Mouse (Mus musculus) heart, embryonic 14.5 days (tissue): ENCODE results near the gene Pi4ka. TPM values are rescaled to one million over a fixed set of nuclear protein-coding genes. Genes with fewer than 3 reads are reported as not detected.

Experiments used
- ATAC-seq: fragments of 200-750 bp; cut with Nextera tagmentation; 2 replicates; pipeline ENCODE4 v1.8.0; 2017; ENCODE audit warnings: low read depth, moderate TSS enrichment; ENCODE audit not compliant: insufficient number of reproducible peaks, insufficient read depth, low FRiP score
- H3K27ac ChIP-seq, 2 experiments: fragments of 200-500 bp in 1 of 2; fragments of 300-500 bp in 1 of 2; sonication (generic) in 1 of 2; replicated peaks in 1 of 2; 2 replicates each; pipeline ENCODE4 v1.5.1; 2012 to 2014; ENCODE audit warnings: low read depth in 2 of 2, low read length in 2 of 2, control low read depth in 1 of 2, mild to moderate bottlenecking in 1 of 2, mixed read lengths in 1 of 2; ENCODE audit not compliant: control insufficient read depth in 1 of 2, insufficient read depth in 1 of 2
- H3K27me3 ChIP-seq: fragments of 300-500 bp; sonication (generic); 2 replicates; pipeline ENCODE4 v1.6.1; 2014; ENCODE audit warnings: mild to moderate bottlenecking, low read length, control low read depth; ENCODE audit not compliant: control insufficient read depth, insufficient read depth
- H3K36me3 ChIP-seq: fragments of 300-500 bp; sonication (generic); 2 replicates; pipeline ENCODE4 v1.6.1; 2014; ENCODE audit warnings: mild to moderate bottlenecking, control low read depth, low read length, mixed read lengths; ENCODE audit not compliant: control insufficient read depth, insufficient read depth
- H3K4me1 ChIP-seq, 2 experiments: fragments of 200-500 bp in 1 of 2; fragments of 300-500 bp in 1 of 2; sonication (generic) in 1 of 2; 2 replicates each; pipeline ENCODE4 v1.6.1; 2012 to 2014; ENCODE audit warnings: low read length in 2 of 2, control low read depth in 1 of 2, mixed read lengths in 1 of 2; ENCODE audit not compliant: control insufficient read depth in 2 of 2, insufficient read depth in 2 of 2
- H3K4me2 ChIP-seq: fragments of 300-500 bp; sonication (generic); 2 replicates; pipeline ENCODE4 v1.6.1; 2014; ENCODE audit warnings: mild to moderate bottlenecking, low read length
- H3K4me3 ChIP-seq, 2 experiments: fragments of 200-500 bp in 1 of 2; fragments of 300-500 bp in 1 of 2; sonication (generic) in 1 of 2; 2 replicates each; pipeline ENCODE4 v1.5.1; 2012 to 2014; ENCODE audit warnings: low read length in 2 of 2, mild to moderate bottlenecking in 2 of 2, control low read depth in 1 of 2, low read depth in 1 of 2, moderate library complexity in 1 of 2; ENCODE audit not compliant: control insufficient read depth in 1 of 2, insufficient read depth in 1 of 2
- H3K9ac ChIP-seq: fragments of 300-500 bp; sonication (generic); 2 replicates; pipeline ENCODE4 v1.6.1; 2014; ENCODE audit warnings: mild to moderate bottlenecking, low read length
- H3K9me3 ChIP-seq: fragments of 300-500 bp; sonication (generic); 2 replicates; pipeline ENCODE4 v1.6.1; 2016; ENCODE audit warnings: low read length, control low read depth; ENCODE audit not compliant: control insufficient read depth
- WGBS: fragments of 180-500 bp; shearing (Covaris S2); extraction: QIAGEN DNeasy Blood & Tissue Kit; methylation state at CpG from one replicate; pipeline ENCODE4 v1.1.7; 2014; 5-methylcytosine and 5-hydroxymethylcytosine counted together
- polyA plus RNA-seq: library from polyadenylated mRNA; unstranded; fragments of >200 nt; fragmentation: Nextera tagmentation; extraction: Ambion mirVana; gene quantifications from 2 replicates; pipeline ENCODE4 v1.2.1, GENCODE M21; 2014

Pi4ka gene
- polyA plus RNA-seq, 1 experiment from 2014 or later, result 40.5 TPM

DNA sequence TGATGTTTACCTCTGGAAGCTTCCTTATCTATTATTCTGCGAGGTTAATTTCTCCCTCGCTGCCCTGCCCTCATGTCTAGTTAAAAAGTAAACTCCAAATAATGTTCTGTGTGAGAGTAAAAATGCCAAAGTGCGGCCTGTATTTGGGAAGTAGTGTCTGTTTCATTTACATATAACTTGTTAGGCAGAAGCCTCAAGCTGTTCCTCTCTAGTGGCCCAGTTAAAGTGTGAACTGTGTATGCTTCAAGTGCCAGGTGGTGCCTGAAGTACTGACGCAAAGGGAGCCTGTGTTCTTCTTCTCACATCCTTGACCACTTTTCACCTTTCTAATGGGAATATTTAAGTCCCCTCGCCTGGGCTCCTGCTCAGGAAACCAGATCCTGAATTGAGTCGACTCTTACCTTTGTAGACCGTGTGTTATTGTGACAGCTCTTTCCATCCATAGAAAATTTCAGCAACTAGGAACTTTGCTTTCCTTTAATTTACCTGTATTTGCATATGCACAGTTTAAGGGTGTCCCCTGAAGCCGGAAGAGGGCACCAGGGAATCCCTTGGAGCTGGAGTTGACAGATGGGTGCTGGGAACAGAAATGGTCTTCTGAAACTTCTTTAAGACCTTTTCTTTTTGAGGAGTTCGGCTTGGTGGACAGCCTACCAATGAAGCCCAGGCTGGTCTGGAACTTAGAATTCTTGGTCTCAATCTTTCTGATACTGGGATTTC, 558 bp upstream of the Pi4ka start:
- 30% methylated on average over 9 of the region's 9 CpGs for WGBS
- no peaks in the 10 kb centered on the region for H3K9me3 ChIP-seq

DNA sequence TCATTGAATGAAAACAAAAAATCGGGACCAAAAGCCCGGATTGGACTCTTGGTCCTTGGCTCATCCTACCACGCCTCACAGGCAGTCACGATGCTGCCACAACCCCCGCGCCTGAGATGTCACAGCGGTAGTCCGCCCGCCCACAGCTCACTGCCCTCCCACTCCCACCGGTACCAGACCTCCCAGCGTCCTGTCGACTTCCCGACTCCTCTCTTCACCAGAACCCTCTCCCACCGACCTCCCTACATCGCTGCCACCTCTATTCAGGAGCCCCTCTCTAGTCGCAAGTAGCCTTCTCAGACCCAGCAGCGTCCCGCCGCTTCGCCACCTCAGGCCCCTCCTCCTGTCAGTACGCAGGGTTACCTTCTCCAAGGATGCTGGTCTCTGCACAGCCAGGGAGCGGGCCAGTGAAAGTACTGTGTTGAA, 830 bp downstream of the Pi4ka start:
- peaks cover 6% of the 10 kb centered on the region for H3K36me3 ChIP-seq

More for the DNA sequence above, 558 bp upstream of the Pi4ka start:
- ATAC-seq, result no peak
- Histone ChIP-seq H3K4me2 (peak overlapping the region; percentile 81), H3K9ac (peak overlapping the region; percentile 84), H3K4me3 (peak overlapping the region; percentile 62 to 68), H3K27ac (no peak overlapping the region), H3K27me3 (no peaks in the 10 kb centered on the region), H3K4me1 (peaks cover 8 to 19% of the 10 kb centered on the region in 2 experiments), H3K36me3 (peaks cover 6% of the 10 kb centered on the region)

DNA sequence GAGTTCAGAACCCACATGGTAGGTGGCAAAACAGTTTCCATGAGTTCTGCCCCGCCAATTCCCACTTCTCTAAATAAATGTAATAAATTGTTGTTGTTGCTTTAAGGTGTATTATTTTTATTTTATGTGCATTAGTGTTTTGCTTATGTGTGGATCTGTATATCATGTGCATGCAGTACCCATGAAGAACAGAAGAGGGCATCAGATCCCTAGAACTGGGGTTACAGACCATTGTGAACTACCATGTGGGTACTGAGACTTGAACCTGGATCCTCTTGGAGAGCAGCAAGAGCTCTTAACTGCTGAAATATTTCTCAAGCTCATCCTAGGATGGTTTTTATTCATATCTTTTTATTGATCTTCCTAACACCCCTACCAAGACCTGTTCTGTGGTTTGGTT, 3.3 kb downstream of the Pi4ka start:
- ATAC-seq, result no peak
- H3K9ac ChIP-seq, result no peak overlapping the region
- 70% methylated on average over 1 of the region's 1 CpGs for WGBS
- no peaks in the 10 kb centered on the region for H3K27me3 ChIP-seq
- H3K9me3 ChIP-seq, result no peaks in the 10 kb centered on the region
- no peak overlapping the region for H3K27ac ChIP-seq
- peaks cover 6% of the 10 kb centered on the region for H3K36me3 ChIP-seq
- H3K4me3 ChIP-seq, result no peak overlapping the region
- H3K4me1 ChIP-seq, result peaks cover 4 to 19% of the 10 kb centered on the region in 2 experiments; a peak in 3 of 4 replicates
- H3K4me2 ChIP-seq, result no peak overlapping the region

More for the DNA sequence above, 830 bp downstream of the Pi4ka start:
- Histone ChIP-seq H3K9me3 (no peaks in the 10 kb centered on the region), H3K4me3 (peak overlapping the region; percentile 68 to 77), H3K4me1 (peaks cover 8 to 19% of the 10 kb centered on the region in 2 experiments), H3K4me2 (peak overlapping the region; percentile 75), H3K27me3 (no peaks in the 10 kb centered on the region), H3K9ac (peak overlapping the region; percentile 80), H3K27ac (peak overlapping the region; percentile 50 to 77)
- peak; percentile 71 for ATAC-seq
- under 1% methylated on average over 22 of the region's 22 CpGs for WGBS

DNA sequence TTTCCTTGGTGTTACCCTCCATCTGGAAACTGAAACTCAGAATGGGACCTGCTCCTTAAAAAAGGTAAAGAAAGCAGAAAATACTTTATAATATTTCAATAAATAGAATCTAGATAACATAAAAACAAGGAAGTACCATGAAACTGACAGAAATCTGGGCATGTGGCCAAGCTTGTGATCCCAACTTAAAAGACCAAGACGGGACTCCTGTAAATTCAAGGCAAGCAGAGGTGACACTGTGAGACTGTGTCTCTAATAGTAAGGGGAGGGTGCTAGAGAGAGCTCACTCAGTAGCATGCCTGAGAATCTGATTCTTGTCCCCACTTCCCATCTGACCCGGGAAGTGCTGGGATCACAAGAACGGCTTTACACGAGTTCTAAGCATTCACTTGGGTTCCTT, 13.3 kb downstream of the Pi4ka start:
- ATAC-seq, result no peak
- no peaks in the 10 kb centered on the region for H3K27me3 ChIP-seq
- no peak overlapping the region for H3K27ac ChIP-seq
- no peaks in the 10 kb centered on the region for H3K4me1 ChIP-seq
- 0 out of 2 replicates have a peak, but pooled peaks cover 2% of the 10 kb centered on the region for H3K9me3 ChIP-seq
- H3K4me2 ChIP-seq, result no peak overlapping the region
- H3K36me3 ChIP-seq, result peaks cover 9% of the 10 kb centered on the region; the same call in 1 of the 2 replicates
- no peak overlapping the region for H3K4me3 ChIP-seq
- WGBS, result 63% methylated on average over 4 of the region's 4 CpGs
- H3K9ac ChIP-seq, result no peak overlapping the region

GRCm38 (mm10) chr16:17383594-17384326, 22.4 kb downstream of the Pi4ka start:
- no peaks in the 10 kb centered on the region for H3K27me3 ChIP-seq
- H3K4me1 ChIP-seq, result peaks cover 4 to 9% of the 10 kb centered on the region in 2 experiments; a peak in 3 of 4 replicates
- H3K9me3 ChIP-seq, result no peaks in the 10 kb centered on the region
- H3K36me3 ChIP-seq, result peaks cover 56% of the 10 kb centered on the region
- WGBS, result 92% methylated on average over 2 of the region's 2 CpGs
- H3K4me2 ChIP-seq, result no peak overlapping the region
- no peak overlapping the region for H3K9ac ChIP-seq
- ATAC-seq, result no peak
- no peak overlapping the region for H3K27ac ChIP-seq
- no peak overlapping the region for H3K4me3 ChIP-seq

DNA sequence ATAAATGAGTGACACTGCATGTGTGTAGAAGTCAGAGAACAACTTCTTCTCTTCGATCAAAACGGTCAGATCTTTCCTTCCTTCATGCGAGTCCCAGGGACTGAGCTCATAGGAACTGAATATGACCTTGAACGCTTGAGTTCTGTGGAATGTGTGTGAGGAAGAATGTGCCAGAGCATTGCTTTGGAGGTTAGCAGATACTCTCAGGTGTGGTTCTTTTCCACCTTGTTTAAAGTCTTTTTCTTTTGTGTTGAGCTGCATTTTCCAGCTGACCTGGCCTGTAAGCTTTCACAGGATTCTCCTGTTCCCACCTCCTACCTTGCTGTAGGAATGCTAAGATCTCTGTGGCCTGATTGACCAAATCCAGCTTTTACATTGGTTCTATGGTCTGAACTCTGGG, 23.8 kb downstream of the Pi4ka start:
- no peaks in the 10 kb centered on the region for H3K9me3 ChIP-seq

DNA sequence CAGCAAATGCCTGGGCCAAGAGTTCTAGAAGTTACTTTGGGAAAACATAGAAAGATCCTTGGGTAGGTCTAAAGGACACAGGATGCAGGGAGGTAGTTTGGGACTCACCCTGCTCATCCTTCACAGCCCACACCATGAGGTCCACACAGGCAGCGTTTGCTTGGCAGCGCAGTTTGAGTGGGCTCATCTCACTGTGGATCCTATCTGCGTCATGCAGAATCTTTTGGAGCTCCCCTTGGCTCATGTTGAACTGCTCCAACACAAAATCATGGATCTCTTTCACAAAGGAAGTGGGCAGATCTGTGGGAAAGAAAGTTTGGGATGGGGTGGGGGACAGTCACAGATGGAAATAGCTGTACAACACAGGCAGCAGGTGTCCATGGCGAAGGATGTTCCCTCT, 47.3 kb downstream of the Pi4ka start:
- no peaks in the 10 kb centered on the region for H3K9me3 ChIP-seq
- H3K4me3 ChIP-seq, result no peak overlapping the region
- peaks cover 64% of the 10 kb centered on the region for H3K36me3 ChIP-seq
- no peak overlapping the region for H3K9ac ChIP-seq
- no peaks in the 10 kb centered on the region for H3K4me1 ChIP-seq
- no peak overlapping the region for H3K4me2 ChIP-seq
- no peaks in the 10 kb centered on the region for H3K27me3 ChIP-seq
- no peak overlapping the region for H3K27ac ChIP-seq
- WGBS, result 95% methylated on average over 4 of the region's 4 CpGs
- ATAC-seq, result no peak

More for the DNA sequence above, 23.8 kb downstream of the Pi4ka start:
- Histone ChIP-seq H3K4me2 (no peak overlapping the region), H3K4me1 (peaks cover 4 to 9% of the 10 kb centered on the region in 2 experiments; a peak in 3 of 4 replicates), H3K4me3 (no peak overlapping the region), H3K36me3 (peaks cover 60% of the 10 kb centered on the region), H3K27ac (peak overlapping the region; percentile 36 to 54; a peak in 3 of 4 replicates), H3K27me3 (no peaks in the 10 kb centered on the region), H3K9ac (no peak overlapping the region)
- 32% methylated on average over 4 of the region's 4 CpGs for WGBS
- ATAC-seq, result no peak
